In the genomic region with DNA sequence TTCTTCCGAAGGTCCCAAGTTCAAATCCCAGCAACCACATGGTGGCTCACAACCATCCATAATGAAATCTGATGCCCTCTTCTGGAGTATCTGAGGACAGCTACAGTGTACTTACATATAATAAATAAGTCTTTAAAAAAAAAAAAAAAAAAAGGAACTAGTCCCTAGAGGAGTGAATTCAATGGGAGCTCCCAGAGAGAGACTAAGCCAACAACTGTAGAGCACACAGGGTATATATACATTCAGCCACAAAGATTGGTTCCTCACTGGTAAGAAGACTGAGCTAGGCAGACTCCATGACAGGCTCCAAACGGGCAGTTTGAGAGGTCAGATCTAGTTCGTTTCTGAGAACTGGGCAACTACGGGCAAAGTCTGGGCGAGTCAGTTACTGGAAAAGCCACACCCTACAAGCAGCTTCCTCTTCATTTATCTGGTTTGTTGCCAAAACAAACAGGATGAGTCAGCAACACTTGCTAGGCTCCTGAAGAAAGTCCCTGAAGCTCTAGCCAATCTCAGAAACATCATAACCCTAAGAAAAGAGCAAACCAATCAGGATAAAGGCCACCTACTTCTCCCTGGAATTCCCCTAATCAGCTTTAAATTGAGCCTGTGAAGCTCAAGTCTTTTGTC, we compare ENCODE assay signal across 8 mouse cellular contexts. TPM values are rescaled to one million over a fixed set of nuclear protein-coding genes. Genes with fewer than 3 reads are reported as not detected.
DNase-seq lines count a peak whose midpoint lies in the region; ATAC-seq and TF ChIP-seq lines count a peak whose summit lies in the region.

No protein-coding gene starts in this region.

- no peaks in the 10 kb centered on the region for H3K9me3 ChIP-seq in kidney, embryonic 14.5 days (ENCODE audit: control insufficient read depth, low read length)
- H3K9me3 ChIP-seq in midbrain, embryonic 15.5 days = no peaks in the 10 kb centered on the region
- no peaks in the 10 kb centered on the region for H3K9me3 ChIP-seq in forebrain, postnatal 0 days (ENCODE audit: low read length)

- H3K36me3 ChIP-seq in kidney, embryonic 14.5 days (ENCODE audit: control insufficient read depth, insufficient read depth, low read length) = no peaks in the 10 kb centered on the region
- no peaks in the 10 kb centered on the region for H3K36me3 ChIP-seq in midbrain, embryonic 15.5 days (replicated peaks)
- no peaks in the 10 kb centered on the region for H3K36me3 ChIP-seq in forebrain, postnatal 0 days (ENCODE audit: insufficient read depth)

- no peaks in the 10 kb centered on the region; the same call in 1 of the 2 replicates for H3K4me1 ChIP-seq in kidney, embryonic 14.5 days (ENCODE audit: control insufficient read depth, insufficient read depth, low read length)
- peaks cover 9% of the 10 kb centered on the region for H3K4me1 ChIP-seq in bone marrow macrophage, adult 2 months (ENCODE audit: control insufficient read depth, insufficient read depth, low read length)
- no peaks in the 10 kb centered on the region for H3K4me1 ChIP-seq in midbrain, embryonic 15.5 days
- H3K4me1 ChIP-seq in forebrain, postnatal 0 days (ENCODE audit: insufficient read depth) = no peaks in the 10 kb centered on the region

- H3K9ac ChIP-seq in kidney, embryonic 14.5 days (ENCODE audit: low read depth, low read length) = no peak overlapping the region
- H3K9ac ChIP-seq in midbrain, embryonic 15.5 days = no peak overlapping the region
- no peak overlapping the region for H3K9ac ChIP-seq in forebrain, postnatal 0 days

- 76% methylated on average over 5 of the region's 5 CpGs for WGBS in kidney, embryonic 14.5 days
- 76% methylated on average over 5 of the region's 5 CpGs for WGBS in midbrain, embryonic 15.5 days
- 72% methylated on average over 5 of the region's 5 CpGs for WGBS in forebrain, postnatal 0 days

- intact Hi-C loops in left cerebral cortex, postnatal 14 days (cut with DNase I) = no loop called here

- no peaks in the 10 kb centered on the region for H3K27me3 ChIP-seq in kidney, embryonic 14.5 days (ENCODE audit: control insufficient read depth, insufficient read depth, low read length)
- no peaks in the 10 kb centered on the region for H3K27me3 ChIP-seq in midbrain, embryonic 15.5 days (replicated peaks)
- H3K27me3 ChIP-seq in forebrain, postnatal 0 days (ENCODE audit: insufficient read depth, low read length) = no peaks in the 10 kb centered on the region

- DNase-seq in kidney, adult 11 months = peak; percentile 68
- peak; percentile 34 to 44 for DNase-seq in lung, postnatal 4 days
- DNase-seq in left cerebral cortex, postnatal 14 days (ENCODE audit: low spot score in 2 of 2) = no peak
- no peak for DNase-seq in forebrain, postnatal 0 days

- no peak overlapping the region for H3K4me3 ChIP-seq in kidney, embryonic 14.5 days (ENCODE audit: low read length)
- H3K4me3 ChIP-seq in bone marrow macrophage, adult 2 months (ENCODE audit: insufficient read depth, low read length) = peak overlapping the region; percentile 22; the same call in 1 of the 2 replicates
- H3K4me3 ChIP-seq in midbrain, embryonic 15.5 days = no peak overlapping the region
- H3K4me3 ChIP-seq in forebrain, postnatal 0 days (ENCODE audit: low read depth, low read length) = no peak overlapping the region

- ATAC-seq in kidney, embryonic 14.5 days (ENCODE audit: low FRiP score, low TSS enrichment) = no peak
- peak; percentile 80 to 85 for ATAC-seq in hematopoietic stem cell, adult 5-6 weeks (replicated peaks in 1 of 2; ENCODE audit: insufficient read depth in 1 of 2, low FRiP score in 2 of 2, low TSS enrichment in 1 of 2, low read depth in 1 of 2, poor library complexity in 2 of 2, severe bottlenecking in 2 of 2)
- ATAC-seq in midbrain, embryonic 15.5 days (replicated peaks) = no peak
- no peak for ATAC-seq in forebrain, postnatal 0 days

- TF ChIP-seq POLR2A in bone marrow macrophage, adult 2 months (IDR thresholded peaks at IDR 0.05; ENCODE audit: borderline replicate concordance, low read depth, low read length) = no peak

- TF ChIP-seq CTCF in bone marrow macrophage, adult 2 months (IDR thresholded peaks at IDR 0.05; ENCODE audit: low read depth, low read length) = no peak
- no peak for TF ChIP-seq CTCF in forebrain, postnatal 0 days (IDR thresholded peaks at IDR 0.05; ENCODE audit: low read depth)

- no peak overlapping the region for H3K27ac ChIP-seq in kidney, embryonic 14.5 days (ENCODE audit: low read depth, low read length)
- H3K27ac ChIP-seq in bone marrow macrophage, adult 2 months (ENCODE audit: insufficient read depth, low read depth, low read length) = peak overlapping the region; percentile 99
- no peak overlapping the region for H3K27ac ChIP-seq in midbrain, embryonic 15.5 days
- no peak overlapping the region for H3K27ac ChIP-seq in forebrain, postnatal 0 days (ENCODE audit: low read depth, low read length)

- no peak overlapping the region for H3K4me2 ChIP-seq in kidney, embryonic 14.5 days (replicated peaks; ENCODE audit: low read depth, low read length)
- no peak overlapping the region for H3K4me2 ChIP-seq in midbrain, embryonic 15.5 days
- H3K4me2 ChIP-seq in forebrain, postnatal 0 days (ENCODE audit: low read depth) = no peak overlapping the region

RNA-seq across cellular contexts. Expression of gene Amn1, which starts 4.9 kb away (rescaled TPM):
- 32.5 and 35.7 TPM in 2 replicates for polyA plus RNA-seq in kidney, embryonic 14.5 days (2014; fragmentation: Nextera tagmentation; extraction: Ambion mirVana)
- polyA plus RNA-seq in bone marrow macrophage, adult 2 months (2012; ENCODE audit: insufficient read depth, insufficient read length, missing spikeins) = 14.7 and 18.1 TPM in 2 replicates
- total RNA-seq in hematopoietic stem cell, adult 5-6 weeks (2017) = 13.0 and 16.0 TPM in 2 replicates
- total RNA-seq in left cerebral cortex, postnatal 14 days (2021) = 10 to 100 TPM; 34.1 to 36.0 TPM
- polyA plus RNA-seq in midbrain, embryonic 15.5 days (2015; fragmentation: Nextera tagmentation; extraction: Ambion mirVana) = 104 and 105 TPM in 2 replicates
- total RNA-seq in forebrain, postnatal 0 days (2014; rRNA removed) = 64.8 and 80.2 TPM in 2 replicates
- polyA plus RNA-seq in forebrain, postnatal 0 days (2015; fragmentation: Nextera tagmentation; extraction: Ambion mirVana) = 93.8 and 101 TPM in 2 replicates

RNA-seq across cellular contexts. Expression of gene Etfbkmt, which starts 53.7 kb away (rescaled TPM):
- 20.5 and 23.0 TPM in 2 replicates for polyA plus RNA-seq in kidney, embryonic 14.5 days (2014; fragmentation: Nextera tagmentation; extraction: Ambion mirVana)
- polyA plus RNA-seq in bone marrow macrophage, adult 2 months (2012; ENCODE audit: insufficient read depth, insufficient read length, missing spikeins) = 5.8 and 9.0 TPM in 2 replicates
- 26.8 and 31.1 TPM in 2 replicates for total RNA-seq in hematopoietic stem cell, adult 5-6 weeks (2017)
- 1 to 10 TPM; 1.8 to 2.1 TPM for total RNA-seq in left cerebral cortex, postnatal 14 days (2021)
- 6.8 and 9.8 TPM in 2 replicates for polyA plus RNA-seq in midbrain, embryonic 15.5 days (2015; fragmentation: Nextera tagmentation; extraction: Ambion mirVana)
- 4.4 and 5.7 TPM in 2 replicates for total RNA-seq in forebrain, postnatal 0 days (2014; rRNA removed)
- 6.5 and 6.9 TPM in 2 replicates for polyA plus RNA-seq in forebrain, postnatal 0 days (2015; fragmentation: Nextera tagmentation; extraction: Ambion mirVana)

Comparison
In these comparisons a context has a peak if more than half of its experiments do, and no peak if none do; other contexts are left out.
1. DNase-seq: peak in kidney, adult 11 months (single experiment) and lung, postnatal 4 days (2 of 2); none in left cerebral cortex, postnatal 14 days (0 of 2) and forebrain, postnatal 0 days (single experiment).
2. ATAC-seq: peak in hematopoietic stem cell, adult 5-6 weeks (2 of 2); none in kidney, embryonic 14.5 days (single experiment), midbrain, embryonic 15.5 days (single experiment) and forebrain, postnatal 0 days (single experiment).